Mouse (Mus musculus) natural killer cell, adult 2 months (primary cell): ENCODE data around the gene Emd.
"Not testable (repeated sequence)": the region's sequence is repeated elsewhere in the genome, so short reads cannot be mapped to it uniquely, and the experiment has no call there.

Source experiments
- DNase-seq, 2 experiments: peaks; one replicate each; pipeline ENCODE4 v3.0.0; 2022; ENCODE audit warnings: low spot score in 2 of 2

Gene Emd

GRCm38 (mm10) chrX:74254153-74254887 lies at the start of gene Emd:
Emd (plus strand) TSS chrX:74254687.
- DNase-seq = peak; percentile 91 to 93

- DNase-seq = no peak
Measured at GRCm38 (mm10) chrX:74218496-74218895, 36.0 kb upstream of the Emd start.

GRCm38 (mm10) chrX:74219449-74219848 lies 35.0 kb upstream of the Emd start:
- no peak for DNase-seq

GRCm38 (mm10) chrX:74220099-74220498 lies 34.4 kb upstream of the Emd start:
- DNase-seq = not testable (repeated sequence)

GRCm38 (mm10) chrX:74230038-74230437 lies 24.4 kb upstream of the Emd start:
- no peak for DNase-seq

GRCm38 (mm10) chrX:74233196-74233595 lies 21.3 kb upstream of the Emd start:
- DNase-seq = no peak

- no peak for DNase-seq
Measured at GRCm38 (mm10) chrX:74240332-74240731, 14.2 kb upstream of the Emd start.

- DNase-seq = no peak
Measured at GRCm38 (mm10) chrX:74243396-74243795, 11.1 kb upstream of the Emd start.

- peak; percentile 81 to 83 for DNase-seq
Measured at GRCm38 (mm10) chrX:74243807-74244206, 10.7 kb upstream of the Emd start.

- peak; percentile 50 to 58 for DNase-seq
Measured at GRCm38 (mm10) chrX:74244614-74245083, 9.8 kb upstream of the Emd start.

GRCm38 (mm10) chrX:74245107-74245506 lies 9.4 kb upstream of the Emd start:
- no peak for DNase-seq

- DNase-seq = peak; percentile 62 to 69
Measured at GRCm38 (mm10) chrX:74245687-74246086, 8.8 kb upstream of the Emd start.

- DNase-seq = peak; percentile 76 to 84
Measured at GRCm38 (mm10) chrX:74246213-74246681, 8.2 kb upstream of the Emd start.

GRCm38 (mm10) chrX:74246693-74247092 lies 7.8 kb upstream of the Emd start:
- DNase-seq = no peak

GRCm38 (mm10) chrX:74248651-74249050 lies 5.8 kb upstream of the Emd start:
- DNase-seq = peak; percentile 23 to 44

- peak; percentile 50 to 61 for DNase-seq
Measured at GRCm38 (mm10) chrX:74249615-74250014, 4.9 kb upstream of the Emd start, which contains the start of gene Flna. Flna (minus strand) TSS chrX:74249820.

- peak in 1 of 2 experiments; percentile 8 for DNase-seq
Measured at GRCm38 (mm10) chrX:74254888-74255565, 540 bp downstream of the Emd start.

GRCm38 (mm10) chrX:74257746-74258145 lies 3.3 kb downstream of the Emd start:
- no peak for DNase-seq

- no peak for DNase-seq
Measured at GRCm38 (mm10) chrX:74269736-74270061, 15.2 kb downstream of the Emd start.

GRCm38 (mm10) chrX:74270062-74270901 lies 15.8 kb downstream of the Emd start, which contains the start of gene Rpl10:
Rpl10 (plus strand) TSS chrX:74270812.
- peak; percentile 92 to 94 for DNase-seq

- DNase-seq = peak; percentile 49 to 64
Measured at GRCm38 (mm10) chrX:74270902-74271551, 16.5 kb downstream of the Emd start.
